Mouse (Mus musculus) heart, postnatal 0 days (tissue): Measurements from ENCODE around the gene Trhde. TPM values are rescaled to one million over a fixed set of nuclear protein-coding genes. Genes with fewer than 3 reads are reported as not detected.
A peak's percentile ranks its signal among the peaks of the same experiment; 100 is the strongest.

ENCODE experiments used
- ATAC-seq: fragments of 200-750 bp; cut with Nextera tagmentation; 2 replicates; pipeline ENCODE4 v1.8.0; 2017; ENCODE audit warnings: low read depth, moderate number of reproducible peaks, moderate library complexity; ENCODE audit not compliant: insufficient read depth
- DNase-seq: peaks from one replicate; pipeline ENCODE4 v3.0.0-alpha.2; 2016; ENCODE audit warnings: low spot score
- H3K27ac ChIP-seq: fragments of 300-500 bp; sonication (generic); 2 replicates; pipeline ENCODE4 v1.5.1; 2014; ENCODE audit warnings: low read depth, mild to moderate bottlenecking
- H3K27me3 ChIP-seq: fragments of 300-500 bp; sonication (generic); 2 replicates; pipeline ENCODE4 v1.6.1; 2014; ENCODE audit warnings: low read length, mixed read lengths; ENCODE audit not compliant: control insufficient read depth, insufficient read depth
- H3K36me3 ChIP-seq: fragments of 300-500 bp; sonication (generic); replicated peaks from 2 replicates; pipeline ENCODE4 v1.6.1; 2014; ENCODE audit warnings: low read length, mixed read lengths; ENCODE audit not compliant: control insufficient read depth, insufficient read depth
- H3K4me1 ChIP-seq: fragments of 300-500 bp; sonication (generic); 2 replicates; pipeline ENCODE4 v1.6.1; 2014; ENCODE audit warnings: antibody characterized with exemption; ENCODE audit not compliant: control insufficient read depth, insufficient read depth
- H3K4me2 ChIP-seq: fragments of 300-500 bp; sonication (generic); 2 replicates; pipeline ENCODE4 v1.6.1; 2014; ENCODE audit warnings: low read depth, mild to moderate bottlenecking, low read length, moderate library complexity
- H3K4me3 ChIP-seq: fragments of 300-500 bp; sonication (generic); 2 replicates; pipeline ENCODE4 v1.5.1; 2014; ENCODE audit warnings: low read depth, low read length
- H3K9ac ChIP-seq: fragments of 300-500 bp; sonication (generic); replicated peaks from 2 replicates; pipeline ENCODE4 v1.6.1; 2014; ENCODE audit warnings: low read depth, low read length, mixed read lengths
- H3K9me3 ChIP-seq: fragments of 300-500 bp; sonication (generic); replicated peaks from 2 replicates; pipeline ENCODE4 v1.6.1; 2016; ENCODE audit warnings: low read length; ENCODE audit not compliant: control insufficient read depth
- CTCF ChIP-seq: IDR thresholded peaks from 2 replicates; pipeline ENCODE4 v1.5.1; 2016; ENCODE audit warnings: antibody characterized with exemption, control low read depth, low read depth
- EP300 ChIP-seq: IDR thresholded peaks from 2 replicates; pipeline ENCODE4 v1.6.1; 2016; ENCODE audit warnings: antibody characterized with exemption, low read depth
- WGBS: fragments of 180-500 bp; shearing (Covaris S2); extraction: QIAGEN DNeasy Blood & Tissue Kit; methylation state at CpG from one replicate; pipeline ENCODE4 v1.1.7; 2014; 5-methylcytosine and 5-hydroxymethylcytosine counted together
- polyA plus RNA-seq: library from polyadenylated mRNA; unstranded; fragments of >200 nt; fragmentation: Nextera tagmentation; extraction: Ambion mirVana; gene quantifications from 2 replicates; pipeline ENCODE4 v1.2.1, GENCODE M21; 2015
- total RNA-seq: library from RNA; depleted of rRNA; stranded (reverse); fragments of >200 nt; gene quantifications from 2 replicates; pipeline ENCODE4 v1.2.3, GENCODE M21; 2014; ENCODE audit warnings: low replicate concordance; rRNA removed

Trhde gene
- total RNA-seq (0.27 TPM in 1 of 2 replicates, not detected in the other), polyA plus RNA-seq (0.14 and 0.21 TPM in 2 replicates)

- Histone ChIP-seq H3K9me3 (no peaks in the 10 kb centered on the region), H3K27ac (no peak within 1 kb of the TSS), H3K36me3 (no peaks in the 10 kb centered on the region), H3K4me3 (peak within 1 kb of the TSS; percentile 44), H3K27me3 (peaks cover 54% of the 10 kb centered on the region), H3K9ac (no peak within 1 kb of the TSS), H3K4me2 (peak within 1 kb of the TSS; percentile 63), H3K4me1 (no peaks in the 10 kb centered on the region)
- DNase-seq (no peak), ATAC-seq (no peak)
- TF ChIP-seq EP300 (no peak), CTCF (no peak)
- 1% methylated on average over 30 of the region's 30 CpGs for whole genome bisulfite sequencing
These were observed at the start of gene Trhde for GRCm38 (mm10) chr10:114802161-114802651. Trhde (minus strand) TSS chr10:114802307.

DNA sequence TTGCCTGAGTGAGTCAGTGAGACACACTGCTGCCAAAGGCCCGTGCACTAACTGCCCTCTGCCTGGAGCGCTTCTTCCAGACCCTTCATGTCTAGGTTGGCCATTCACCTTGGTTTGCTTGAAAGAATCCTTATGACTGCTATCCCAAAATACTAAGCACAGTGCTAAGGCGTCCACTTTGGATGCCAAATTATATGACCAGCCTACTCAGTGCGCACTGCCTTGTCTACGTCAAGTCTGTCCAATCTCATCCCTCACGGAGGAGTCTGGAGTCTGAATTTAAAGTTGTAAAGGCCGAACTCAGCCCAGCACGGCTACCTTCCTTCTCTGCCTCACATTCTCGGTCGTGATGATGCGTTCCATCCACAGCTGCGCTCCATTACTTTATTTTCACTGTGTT, 39.9 kb upstream of the Trhde start:
- 64% methylated on average over 12 of the region's 12 CpGs for WGBS
- Histone ChIP-seq H3K36me3 (no peaks in the 10 kb centered on the region), H3K4me3 (no peak overlapping the region), H3K9me3 (no peaks in the 10 kb centered on the region), H3K27me3 (no peaks in the 10 kb centered on the region), H3K27ac (no peak overlapping the region), H3K4me1 (no peaks in the 10 kb centered on the region), H3K9ac (no peak overlapping the region), H3K4me2 (no peak overlapping the region)
- ATAC-seq, result no peak
- no peak for DNase-seq
- TF ChIP-seq EP300, result no peak

DNA sequence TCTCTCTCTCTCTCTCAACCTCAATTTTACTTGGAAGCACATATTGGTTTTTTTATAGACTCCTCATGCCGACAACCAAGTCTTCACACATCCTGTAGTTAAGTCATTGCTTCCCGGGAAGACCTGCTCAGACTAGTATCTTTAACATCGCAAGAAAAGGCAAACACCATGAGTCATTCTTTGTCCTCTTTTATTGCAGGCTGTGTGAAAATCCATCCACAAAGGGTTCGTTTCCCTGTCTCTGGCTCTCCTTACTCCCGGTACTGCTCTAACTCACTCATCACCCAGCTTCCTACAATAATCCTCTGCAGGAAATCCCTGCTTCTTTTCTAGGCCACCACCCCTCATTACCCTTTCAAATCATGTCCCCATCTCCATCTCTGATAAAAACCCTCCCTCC, 39.3 kb upstream of the Trhde start:
- ATAC-seq (no peak), DNase-seq (no peak)
- H3K4me2 ChIP-seq, result no peak overlapping the region
- no peaks in the 10 kb centered on the region for H3K4me1 ChIP-seq
- H3K9me3 ChIP-seq, result no peaks in the 10 kb centered on the region
- no peaks in the 10 kb centered on the region for H3K27me3 ChIP-seq
- H3K27ac ChIP-seq, result no peak overlapping the region
- TF ChIP-seq CTCF, result no peak
- no peak for TF ChIP-seq EP300
- no peaks in the 10 kb centered on the region for H3K36me3 ChIP-seq
- WGBS, result 33% methylated on average over 5 of the region's 5 CpGs
- no peak overlapping the region for H3K4me3 ChIP-seq
- H3K9ac ChIP-seq, result no peak overlapping the region

DNA sequence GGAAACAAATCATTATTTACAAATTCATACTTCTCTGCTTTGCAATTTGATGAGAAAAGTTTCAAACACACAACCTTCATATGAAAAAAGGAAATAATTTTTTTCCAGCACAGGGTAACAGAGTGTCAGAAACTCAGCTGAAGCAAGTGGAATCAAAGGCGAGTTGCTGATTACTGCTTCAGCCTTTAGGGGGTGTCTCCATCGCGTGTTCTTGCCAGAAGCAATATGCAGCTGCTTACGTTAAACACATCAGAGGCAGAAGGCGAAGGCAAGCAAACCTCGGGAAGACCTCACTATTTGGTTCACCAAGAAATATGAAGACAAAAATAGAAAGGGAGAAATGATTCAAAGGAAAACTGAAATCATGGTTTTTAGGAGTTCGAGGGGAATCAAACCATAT, 29.2 kb upstream of the Trhde start:
- 56% methylated on average over 7 of the region's 7 CpGs for WGBS
- DNase-seq, result no peak

GRCm38 (mm10) chr10:114808799-114809198, 6.7 kb upstream of the Trhde start:
- no peaks in the 10 kb centered on the region for H3K4me1 ChIP-seq
- no peak overlapping the region for H3K4me2 ChIP-seq
- H3K27ac ChIP-seq, result no peak overlapping the region
- peaks cover 2% of the 10 kb centered on the region; the same call in 1 of the 2 replicates for H3K27me3 ChIP-seq
- DNase-seq (no peak), ATAC-seq (no peak)
- no peak for TF ChIP-seq EP300
- no peak for TF ChIP-seq CTCF
- H3K9ac ChIP-seq, result no peak overlapping the region
- no peaks in the 10 kb centered on the region for H3K36me3 ChIP-seq
- H3K4me3 ChIP-seq, result no peak overlapping the region
- no peaks in the 10 kb centered on the region for H3K9me3 ChIP-seq
- WGBS, result 40% methylated on average over 3 of the region's 3 CpGs

More for the DNA sequence above, 29.2 kb upstream of the Trhde start:
- no peak overlapping the region for H3K27ac ChIP-seq
- H3K4me3 ChIP-seq, result no peak overlapping the region
- H3K4me2 ChIP-seq, result no peak overlapping the region
- H3K27me3 ChIP-seq, result no peaks in the 10 kb centered on the region
- no peaks in the 10 kb centered on the region for H3K4me1 ChIP-seq
- no peaks in the 10 kb centered on the region for H3K36me3 ChIP-seq
- no peaks in the 10 kb centered on the region for H3K9me3 ChIP-seq
- no peak overlapping the region for H3K9ac ChIP-seq
- no peak for ATAC-seq
- no peak for TF ChIP-seq CTCF

GRCm38 (mm10) chr10:114805884-114806283, 3.8 kb upstream of the Trhde start:
- 40% methylated on average over 3 of the region's 3 CpGs for WGBS
- Histone ChIP-seq H3K36me3 (no peaks in the 10 kb centered on the region), H3K27ac (no peak overlapping the region), H3K27me3 (peaks cover 31% of the 10 kb centered on the region), H3K4me3 (no peak overlapping the region), H3K4me1 (no peaks in the 10 kb centered on the region), H3K9me3 (no peaks in the 10 kb centered on the region), H3K9ac (no peak overlapping the region), H3K4me2 (no peak overlapping the region)
- ATAC-seq, result no peak
- peak; percentile 13; the same call in 1 of the 2 replicates for TF ChIP-seq CTCF
- TF ChIP-seq EP300, result no peak
- no peak for DNase-seq
